Mouse (Mus musculus): Measurements from ENCODE around the gene Cux1.

Gene Cux1

DNA sequence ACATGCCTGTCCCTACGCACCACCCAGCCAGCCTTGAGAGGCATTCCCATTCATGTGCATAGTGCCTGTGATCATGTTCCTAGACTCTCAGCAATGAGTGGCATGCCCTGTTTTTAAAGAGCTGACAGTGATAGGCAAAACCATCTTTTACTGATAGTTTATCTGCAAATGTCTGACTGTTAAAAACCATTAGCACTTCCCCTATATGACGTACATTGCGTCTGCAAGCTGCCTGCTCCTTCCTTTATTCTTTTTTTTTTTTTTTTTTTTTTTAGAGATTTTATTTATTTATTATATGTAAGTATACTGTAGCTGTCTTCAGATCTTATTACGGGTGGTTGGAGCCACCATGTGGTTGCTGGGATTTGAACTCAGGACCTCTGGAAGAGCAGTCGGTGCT lies 205.3 kb downstream of the Cux1 start:
- DNase-seq, result no peak

DNA sequence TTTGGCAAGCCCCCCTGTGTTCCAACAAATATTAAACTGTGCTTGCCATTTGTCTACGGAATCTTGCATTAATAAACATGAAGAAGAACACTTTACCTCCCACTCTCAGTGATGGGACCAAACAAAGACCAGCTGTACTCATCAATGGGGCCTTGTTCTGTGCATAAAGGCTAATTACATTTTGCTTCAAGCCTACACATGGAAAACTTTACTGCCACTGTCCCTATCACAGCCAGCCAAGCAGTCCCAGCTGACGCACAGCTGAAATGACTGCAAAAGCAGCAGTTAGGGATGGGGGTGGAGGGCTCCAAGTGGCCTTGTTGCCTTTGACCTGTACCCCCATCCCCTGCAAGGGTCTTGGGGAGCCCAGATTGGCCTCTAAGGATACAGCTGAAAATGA lies 210.1 kb downstream of the Cux1 start:
- DNase-seq, result no peak

GRCm38 (mm10) chr5:136355583-136356126 lies 211.6 kb downstream of the Cux1 start:
- no peak for DNase-seq

DNA sequence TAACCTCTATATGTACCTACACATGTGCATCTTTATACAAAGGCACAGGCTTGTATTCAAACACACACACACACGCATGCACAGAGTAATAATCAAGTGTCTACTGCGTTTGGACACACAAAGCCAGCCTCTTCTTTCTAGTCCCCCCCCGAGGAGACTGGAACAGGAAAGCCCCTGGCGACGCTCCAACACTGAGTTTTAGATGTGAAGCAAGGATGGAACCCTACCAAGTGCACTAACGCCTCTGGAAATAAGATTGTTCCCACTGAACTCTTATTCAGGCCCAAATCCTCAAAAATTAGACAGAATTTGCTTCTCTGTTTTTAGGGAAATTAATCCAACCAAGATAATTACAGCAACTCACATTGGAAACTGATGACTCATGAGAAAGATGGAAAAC lies 212.6 kb downstream of the Cux1 start:
- no peak for DNase-seq

GRCm38 (mm10) chr5:136353114-136353513 lies 214.2 kb downstream of the Cux1 start:
- DNase-seq, result no peak

DNA sequence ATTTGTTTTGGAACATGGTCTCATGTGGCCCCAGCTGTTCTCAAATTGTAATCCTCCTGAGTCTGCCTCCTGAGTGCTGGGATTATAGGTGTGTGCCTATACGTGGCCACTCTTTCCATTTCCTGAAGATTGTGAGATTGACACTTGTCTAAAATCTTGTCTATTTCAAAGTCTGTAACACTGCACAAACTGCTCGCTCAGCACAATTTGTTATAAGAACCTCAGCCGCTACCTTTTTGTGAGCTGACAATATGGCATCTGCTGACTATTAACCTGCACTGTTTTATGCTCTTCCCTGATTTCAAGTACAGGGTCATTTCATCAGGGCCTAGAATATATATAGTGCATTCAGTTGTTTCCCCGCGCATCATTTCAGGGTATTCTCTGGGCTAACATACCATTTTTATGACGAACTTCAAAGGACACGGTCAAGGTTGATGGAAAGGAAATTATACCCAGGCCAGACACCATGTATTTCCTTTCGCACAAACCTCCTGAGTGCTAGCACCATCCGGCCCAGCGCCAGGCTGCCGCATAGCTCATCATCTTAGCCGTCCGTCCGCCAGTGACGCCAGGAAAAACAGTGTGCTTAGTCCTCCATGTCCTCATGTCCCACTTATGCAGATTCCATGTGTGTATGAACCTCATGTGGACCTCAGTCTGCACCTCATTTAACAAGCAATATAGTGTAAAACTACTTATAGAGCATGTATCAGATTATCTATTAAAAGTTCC lies 224.0 kb downstream of the Cux1 start:
- DNase-seq, result no peak

DNA sequence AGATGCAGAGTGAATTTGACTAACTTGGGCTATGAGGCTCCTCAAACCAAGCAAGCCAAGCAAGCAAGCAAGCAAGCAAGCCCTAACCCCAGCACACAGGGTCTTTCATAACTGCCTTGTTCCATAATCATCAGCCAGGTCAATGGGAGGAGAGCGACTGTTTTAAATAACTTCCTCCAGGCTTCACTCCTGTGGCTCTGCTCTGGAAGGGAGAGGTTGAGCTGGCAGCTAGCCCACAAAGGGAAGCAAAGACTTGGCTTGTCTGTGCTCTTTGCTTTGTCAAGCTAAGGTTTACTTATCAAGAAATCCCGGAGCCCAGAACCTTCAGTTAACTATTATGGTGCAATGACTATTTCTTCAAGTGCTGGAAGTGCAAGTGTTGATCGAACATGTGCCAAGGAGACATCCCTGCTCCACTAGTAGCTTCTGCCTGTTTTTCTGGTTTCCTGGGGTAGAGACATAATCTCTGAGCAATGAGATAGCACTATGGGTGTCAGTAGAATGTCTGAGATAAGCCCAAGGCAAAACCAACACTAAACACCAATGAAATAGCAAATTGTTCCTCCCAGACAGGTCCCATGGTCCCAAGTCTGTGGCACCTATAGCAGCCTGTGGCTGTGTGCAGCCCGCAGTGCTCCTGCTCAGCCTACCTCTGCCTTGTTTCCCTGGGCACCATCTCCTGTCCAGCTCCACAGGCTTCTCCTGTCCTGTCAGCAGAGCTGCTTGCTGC lies 230.3 kb downstream of the Cux1 start:
- DNase-seq, result no peak

GRCm38 (mm10) chr5:136335681-136336080 lies 231.6 kb downstream of the Cux1 start:
- no peak for DNase-seq

- no peak for DNase-seq
Measured at GRCm38 (mm10) chr5:136334780-136335179, 232.5 kb downstream of the Cux1 start.

- no peak for DNase-seq
Measured at GRCm38 (mm10) chr5:136334051-136334450, 233.2 kb downstream of the Cux1 start.

DNA sequence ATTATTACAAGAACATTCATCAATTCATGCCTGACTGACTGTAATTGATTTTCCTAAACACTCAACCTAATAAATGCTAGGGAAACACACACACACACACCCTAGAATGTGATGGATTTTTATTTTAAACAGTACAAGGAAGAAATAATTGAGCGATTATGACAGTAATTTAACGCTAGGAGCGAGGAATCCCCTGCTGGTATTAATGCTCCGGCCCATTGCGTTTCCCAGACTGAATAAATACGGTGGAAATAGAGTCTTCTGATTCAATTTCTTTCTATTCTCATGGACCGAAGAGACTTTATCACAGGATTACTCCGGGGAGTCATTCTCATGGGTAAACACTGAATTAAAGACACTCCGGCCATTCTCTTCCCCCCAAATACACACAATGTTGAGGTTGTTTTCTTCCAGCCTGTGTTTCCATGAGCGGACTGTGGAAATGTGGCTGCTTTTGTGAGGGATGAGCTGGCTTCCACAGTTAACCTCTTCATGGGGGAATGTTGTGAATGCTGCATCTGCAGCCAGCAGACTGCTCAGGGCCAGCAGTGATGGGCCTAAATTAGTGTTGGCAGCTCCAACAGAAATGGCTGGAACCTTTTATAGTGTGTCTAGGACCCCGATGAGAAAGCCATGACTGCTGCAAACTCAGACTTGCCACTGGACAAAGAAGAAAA lies 234.4 kb downstream of the Cux1 start:
- DNase-seq, result no peak

GRCm38 (mm10) chr5:136327736-136328135 lies 239.6 kb downstream of the Cux1 start:
- DNase-seq, result peak; percentile 12

GRCm38 (mm10) chr5:136326626-136327025 lies 240.7 kb downstream of the Cux1 start:
- DNase-seq, result no peak

GRCm38 (mm10) chr5:136324506-136324905 lies 242.8 kb downstream of the Cux1 start:
- no peak for DNase-seq

DNA sequence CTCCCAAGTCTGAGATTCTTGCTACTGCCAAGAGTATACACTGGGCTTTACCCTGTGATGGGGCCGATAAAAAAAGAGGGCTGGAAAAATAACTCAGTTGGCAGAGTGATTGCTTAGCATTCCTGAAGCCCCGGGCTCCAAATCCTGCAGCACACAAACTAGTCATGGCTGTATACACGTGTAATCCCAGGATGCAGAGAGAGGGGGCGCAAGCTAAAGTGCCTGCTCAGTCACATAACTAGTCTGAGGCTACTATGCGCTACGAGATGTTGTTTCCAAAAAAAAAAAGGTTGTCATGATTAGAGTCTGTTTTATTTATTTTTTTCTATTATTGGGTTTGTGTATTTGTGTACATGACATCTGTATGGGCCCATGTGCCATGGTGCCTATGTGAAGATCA lies 245.9 kb downstream of the Cux1 start:
- DNase-seq, result peak; percentile 38

DNA sequence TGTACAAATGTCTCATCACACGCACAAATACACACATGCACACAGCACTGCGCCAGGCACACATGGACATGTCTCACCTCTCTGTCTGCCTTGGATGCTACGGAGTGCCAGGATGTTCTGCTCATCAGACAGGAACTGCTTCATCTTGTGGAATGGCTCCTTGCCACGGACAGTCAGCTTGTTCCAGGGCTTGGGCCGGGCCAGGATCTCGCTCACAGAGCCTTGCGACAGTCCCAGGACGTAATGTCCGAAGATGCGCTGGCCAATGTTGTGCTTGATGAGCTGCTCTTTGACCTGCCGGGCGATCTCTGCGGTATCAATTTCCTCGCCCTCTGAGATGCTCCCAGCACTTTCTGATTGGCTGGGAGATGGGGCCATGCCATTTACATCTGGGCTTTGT lies 254.7 kb downstream of the Cux1 start:
- DNase-seq, result no peak

DNA sequence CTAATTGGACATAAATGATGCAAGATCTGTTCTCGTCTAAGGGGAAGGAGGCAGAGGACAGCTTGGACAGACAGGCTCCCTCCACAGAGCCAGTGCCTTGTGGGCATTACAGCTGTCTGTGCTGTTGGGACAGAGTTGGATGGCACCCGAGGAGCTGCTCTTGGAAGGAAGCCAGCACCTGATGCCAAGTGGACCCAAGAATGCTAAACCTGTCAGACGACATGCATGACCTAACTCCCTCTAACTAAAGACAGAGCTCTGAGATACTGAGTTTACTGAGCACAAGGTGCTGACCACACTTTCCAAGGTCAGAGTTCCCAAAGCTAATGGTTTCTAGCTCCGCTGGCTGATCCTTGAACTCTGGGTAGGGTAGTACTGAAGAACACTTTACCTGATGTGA lies 255.1 kb downstream of the Cux1 start:
- no peak for DNase-seq

DNA sequence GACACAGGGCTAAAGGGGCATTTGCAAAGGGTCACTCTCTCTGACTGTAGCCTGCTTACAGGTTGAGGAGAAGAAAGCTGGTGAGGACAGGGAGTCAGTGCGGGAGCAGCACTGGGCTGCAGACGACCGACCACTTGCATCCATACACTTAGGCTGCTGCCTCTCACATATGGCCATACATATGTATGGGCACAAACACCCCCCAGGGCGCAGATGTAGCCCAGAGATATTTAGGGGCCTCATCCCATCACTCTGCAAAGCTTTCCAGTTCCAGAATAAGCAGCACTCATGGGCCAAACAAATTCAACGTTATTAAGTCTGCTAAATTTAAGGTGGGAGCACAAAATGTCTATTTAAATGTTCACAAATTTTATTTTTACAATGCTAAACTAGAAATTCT lies 261.0 kb downstream of the Cux1 start:
- DNase-seq, result no peak

GRCm38 (mm10) chr5:136303409-136303983 lies 263.8 kb downstream of the Cux1 start:
- no peak for DNase-seq

DNA sequence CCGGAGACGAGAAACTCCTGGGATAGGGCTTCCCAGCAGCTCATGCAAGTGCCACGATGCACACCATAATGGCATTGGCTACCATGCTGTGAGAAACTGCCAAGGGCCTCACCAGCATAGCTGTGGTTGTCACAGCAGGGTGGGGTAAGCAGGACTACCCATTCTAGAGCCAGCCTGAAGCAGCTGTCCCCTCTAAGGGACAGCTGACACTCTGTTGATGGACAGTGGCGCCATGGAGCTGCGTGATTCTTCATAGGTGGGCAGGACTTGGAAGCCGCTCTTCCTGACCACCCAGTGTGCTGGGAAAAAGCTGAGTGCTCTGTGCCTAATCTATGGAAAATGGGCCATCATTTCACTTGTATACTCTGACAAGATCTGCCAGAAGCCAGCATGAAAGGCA lies 266.4 kb downstream of the Cux1 start:
- DNase-seq, result no peak

DNA sequence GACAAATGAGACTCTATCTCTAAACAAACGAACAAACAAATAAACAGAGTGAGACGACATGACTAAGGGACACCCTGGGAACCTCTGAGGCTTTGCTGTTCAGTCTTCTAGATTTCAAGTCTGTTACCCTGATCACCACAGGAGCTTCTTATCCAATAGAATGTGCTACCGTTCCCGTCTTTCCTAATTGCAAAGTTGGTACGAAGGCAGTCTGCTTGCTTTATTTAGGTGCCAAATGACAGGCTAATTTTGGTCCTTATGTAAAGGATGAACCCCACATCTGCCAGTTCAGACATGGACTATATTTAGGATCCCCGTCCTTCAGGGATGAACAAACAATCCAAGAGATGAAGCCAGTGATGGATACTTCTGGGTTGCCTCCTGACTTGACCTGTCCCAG lies 269.6 kb downstream of the Cux1 start:
- DNase-seq, result no peak

- DNase-seq, result no peak
Measured at GRCm38 (mm10) chr5:136296911-136297310, 270.4 kb downstream of the Cux1 start.

DNA sequence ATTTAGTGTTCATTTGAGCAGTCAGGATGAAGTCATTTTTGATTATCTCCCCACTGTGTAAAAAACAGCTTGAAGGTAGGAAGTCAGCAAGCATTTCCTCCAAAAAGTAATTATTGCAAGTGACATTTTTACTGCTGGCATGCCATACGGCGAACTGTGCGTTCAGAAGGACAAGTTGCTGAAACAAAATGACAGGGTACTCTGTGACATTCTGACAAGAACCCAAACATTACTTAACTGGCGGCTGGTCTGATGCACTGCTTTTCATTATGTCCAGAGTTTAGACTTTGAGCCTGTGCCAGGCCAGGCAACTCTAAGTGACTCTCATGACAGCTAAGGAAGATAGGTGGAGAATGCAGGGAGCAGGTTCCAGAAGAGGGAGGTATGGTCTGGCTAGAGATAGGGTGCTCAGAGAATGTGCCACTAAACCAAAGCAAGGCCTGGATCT lies 274.3 kb downstream of the Cux1 start:
- DNase-seq, result no peak

Data from thymus, postnatal 14 days (tissue).